Mouse (Mus musculus) midbrain, embryonic 14.5 days (tissue): ENCODE results near the gene 4931409K22Rik. TPM values are rescaled to one million over a fixed set of nuclear protein-coding genes. Genes with fewer than 3 reads are reported as not detected.
A peak's percentile ranks its signal among the peaks of the same experiment; 100 is the strongest.

Experiments
- ATAC-seq: fragments of 200-750 bp; cut with Nextera tagmentation; 2 replicates; pipeline ENCODE4 v1.8.0; 2017; ENCODE audit warnings: moderate number of reproducible peaks, moderate library complexity; ENCODE audit not compliant: low FRiP score, low TSS enrichment
- DNase-seq: peaks from one replicate; pipeline ENCODE4 v3.0.0-alpha.2; 2015
- H3K27ac ChIP-seq: fragments of 300-500 bp; sonication (generic); replicated peaks from 2 replicates; pipeline ENCODE4 v1.5.1; 2014; ENCODE audit warnings: mild to moderate bottlenecking, low read depth, low read length, moderate library complexity
- H3K27me3 ChIP-seq: fragments of 300-500 bp; sonication (generic); 2 replicates; pipeline ENCODE4 v1.6.1; 2014; ENCODE audit warnings: low read length, control low read depth, mixed read lengths; ENCODE audit not compliant: control insufficient read depth, insufficient read depth
- H3K36me3 ChIP-seq: fragments of 300-500 bp; sonication (generic); 2 replicates; pipeline ENCODE4 v1.6.1; 2014; ENCODE audit warnings: low read length, control low read depth; ENCODE audit not compliant: control insufficient read depth, insufficient read depth
- H3K4me1 ChIP-seq: fragments of 300-500 bp; sonication (generic); 2 replicates; pipeline ENCODE4 v1.6.1; 2014; ENCODE audit warnings: mild to moderate bottlenecking, antibody characterized with exemption, low read length, control low read depth; ENCODE audit not compliant: control insufficient read depth, insufficient read depth
- H3K4me2 ChIP-seq: fragments of 300-500 bp; sonication (generic); 2 replicates; pipeline ENCODE4 v1.6.1; 2014; ENCODE audit warnings: mild to moderate bottlenecking, low read length, moderate library complexity
- H3K4me3 ChIP-seq: fragments of 300-500 bp; sonication (generic); replicated peaks from 2 replicates; pipeline ENCODE4 v1.5.1; 2014; ENCODE audit warnings: low read depth, low read length
- H3K9ac ChIP-seq: fragments of 300-500 bp; sonication (generic); replicated peaks from 2 replicates; pipeline ENCODE4 v1.6.1; 2014; ENCODE audit warnings: mild to moderate bottlenecking, low read length, moderate library complexity
- H3K9me3 ChIP-seq: fragments of 300-500 bp; sonication (generic); 2 replicates; pipeline ENCODE4 v1.6.1; 2016; ENCODE audit warnings: low read length, control low read depth, mixed read lengths; ENCODE audit not compliant: control insufficient read depth
- WGBS: fragments of 180-500 bp; shearing (Covaris S2); extraction: QIAGEN DNeasy Blood & Tissue Kit; methylation state at CpG from one replicate; pipeline ENCODE4 v1.1.7; 2014; 5-methylcytosine and 5-hydroxymethylcytosine counted together
- polyA plus RNA-seq: library from polyadenylated mRNA; unstranded; fragments of >200 nt; fragmentation: Nextera tagmentation; extraction: Ambion mirVana; gene quantifications from 2 replicates; pipeline ENCODE4 v1.2.1, GENCODE M21; 2014

4931409K22Rik gene
- polyA plus RNA-seq = not detected in 2 replicates

- DNase-seq = no peak
- 79% methylated on average over 2 of the region's 2 CpGs for WGBS
- H3K4me1 ChIP-seq = no peaks in the 10 kb centered on the region
- H3K27ac ChIP-seq = no peak within 1 kb of the TSS
- H3K4me3 ChIP-seq = no peak within 1 kb of the TSS
- no peak within 1 kb of the TSS for H3K4me2 ChIP-seq
- H3K9me3 ChIP-seq = no peaks in the 10 kb centered on the region
- H3K36me3 ChIP-seq = no peaks in the 10 kb centered on the region
- no peaks in the 10 kb centered on the region for H3K27me3 ChIP-seq
- no peak within 1 kb of the TSS for H3K9ac ChIP-seq
- no peak for ATAC-seq
These were observed at the start of gene 4931409K22Rik for GRCm38 (mm10) chr5:24556709-24557108. TSS of gene 4931409K22Rik (minus strand) at chr5:24556809.

DNA sequence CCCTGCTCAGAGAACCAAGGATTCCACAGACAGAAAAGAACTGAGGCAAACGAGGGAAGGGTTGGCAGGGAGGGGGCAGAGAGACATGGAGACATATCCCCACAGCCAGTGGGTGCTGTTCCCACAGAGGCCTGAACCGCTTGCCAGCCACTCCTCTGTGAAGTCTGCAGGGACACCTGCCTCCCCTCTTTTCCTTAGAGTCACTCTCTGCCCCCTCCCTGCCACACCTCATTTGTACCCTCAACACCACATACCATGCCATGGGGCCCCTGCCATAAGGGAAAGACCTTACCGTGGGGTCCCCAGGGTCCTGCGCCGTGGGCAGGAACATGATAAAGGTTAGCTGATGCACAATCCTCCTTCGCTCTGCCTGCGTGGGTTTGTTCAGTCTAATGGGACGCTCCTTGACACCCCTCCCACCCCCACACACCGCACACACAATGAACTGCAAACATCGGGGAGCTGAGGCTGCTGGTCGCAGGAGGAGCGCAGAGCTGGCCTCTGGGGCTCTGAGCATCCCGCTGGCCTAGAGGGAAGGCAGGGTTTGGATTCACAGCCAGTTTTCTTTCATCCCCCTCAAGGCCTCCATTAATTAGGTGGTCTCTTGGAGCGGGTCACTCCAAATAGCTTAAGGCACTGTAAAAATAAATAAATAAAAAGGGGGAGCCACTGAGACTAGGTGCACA is 49.5 kb upstream of the 4931409K22Rik start:
- ATAC-seq (no peak), DNase-seq (peak; percentile 62)
- 8% methylated on average over 14 of the region's 14 CpGs for WGBS
- no peaks in the 10 kb centered on the region for H3K36me3 ChIP-seq
- peak overlapping the region; percentile 86 for H3K9ac ChIP-seq
- H3K4me1 ChIP-seq = peaks cover 51% of the 10 kb centered on the region
- peak overlapping the region; percentile 57 for H3K4me3 ChIP-seq
- peak overlapping the region; percentile 97 for H3K4me2 ChIP-seq
- H3K27ac ChIP-seq = peak overlapping the region; percentile 99
- no peaks in the 10 kb centered on the region for H3K27me3 ChIP-seq
- no peaks in the 10 kb centered on the region for H3K9me3 ChIP-seq

- Histone ChIP-seq H3K4me3 (peak overlapping the region; percentile 57), H3K36me3 (no peaks in the 10 kb centered on the region), H3K4me1 (peaks cover 58% of the 10 kb centered on the region), H3K27me3 (no peaks in the 10 kb centered on the region), H3K9me3 (no peaks in the 10 kb centered on the region), H3K9ac (peak overlapping the region; percentile 86), H3K4me2 (peak overlapping the region; percentile 97), H3K27ac (peak overlapping the region; percentile 99)
- DNase-seq = peak; percentile 74
- 8% methylated on average over 6 of the region's 6 CpGs for WGBS
- ATAC-seq = no peak
These were observed 48.8 kb upstream of the 4931409K22Rik start for GRCm38 (mm10) chr5:24605321-24605979.

- Histone ChIP-seq H3K27ac (peak overlapping the region; percentile 99), H3K4me2 (peak overlapping the region; percentile 97), H3K9ac (peak overlapping the region; percentile 86), H3K9me3 (no peaks in the 10 kb centered on the region), H3K36me3 (no peaks in the 10 kb centered on the region), H3K27me3 (no peaks in the 10 kb centered on the region), H3K4me3 (peak overlapping the region; percentile 57), H3K4me1 (peaks cover 63% of the 10 kb centered on the region)
- peak; percentile 93 for DNase-seq
- WGBS = 0% methylated on average over 46 of the region's 46 CpGs
- peak; percentile 74 for ATAC-seq
These were observed 48.1 kb upstream of the 4931409K22Rik start for GRCm38 (mm10) chr5:24604656-24605100.

DNA sequence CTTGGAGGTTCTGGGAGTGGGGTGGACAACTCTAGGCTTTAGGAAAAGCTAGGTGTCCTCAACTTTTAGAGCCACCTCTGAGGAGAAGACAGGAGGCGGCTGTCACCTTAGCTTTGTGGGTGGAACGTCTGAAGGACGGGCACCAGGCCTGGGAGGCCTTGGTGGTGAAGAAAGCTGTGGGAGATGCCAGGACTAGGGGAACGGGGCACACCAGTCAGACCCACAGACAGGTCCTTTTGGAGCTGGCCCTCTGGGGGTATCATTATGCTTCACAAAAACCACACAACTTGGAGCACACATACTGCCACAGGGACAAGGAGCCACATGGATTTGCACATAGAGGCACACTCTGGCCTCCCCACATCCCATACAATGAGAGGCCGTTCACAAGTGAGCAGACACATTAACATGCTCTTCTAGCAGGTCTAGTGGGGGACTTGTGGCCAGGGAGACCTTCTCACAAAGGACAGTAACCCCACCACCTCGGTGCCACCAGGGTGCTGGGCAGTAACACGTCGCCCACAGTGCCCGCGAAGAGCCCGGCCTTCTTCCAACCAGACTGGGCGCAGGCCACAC is 47.6 kb upstream of the 4931409K22Rik start:
- no peaks in the 10 kb centered on the region for H3K9me3 ChIP-seq
- peak overlapping the region; percentile 57 for H3K4me3 ChIP-seq
- DNase-seq (no peak), ATAC-seq (0 out of 2 replicates have a peak, but pooled peaks have one; percentile 0)
- peak overlapping the region; percentile 86 for H3K9ac ChIP-seq
- H3K36me3 ChIP-seq = no peaks in the 10 kb centered on the region
- peaks cover 68% of the 10 kb centered on the region for H3K4me1 ChIP-seq
- peak overlapping the region; percentile 97 for H3K4me2 ChIP-seq
- WGBS = 17% methylated on average over 12 of the region's 12 CpGs
- H3K27me3 ChIP-seq = no peaks in the 10 kb centered on the region
- H3K27ac ChIP-seq = peak overlapping the region; percentile 99

GRCm38 (mm10) chr5:24603431-24604010 is 46.9 kb upstream of the 4931409K22Rik start:
- Histone ChIP-seq H3K27me3 (no peaks in the 10 kb centered on the region), H3K9ac (peak overlapping the region; percentile 86; the same call in 1 of the 2 replicates), H3K4me3 (peak overlapping the region; percentile 61), H3K36me3 (no peaks in the 10 kb centered on the region), H3K27ac (peak overlapping the region; percentile 99), H3K4me1 (peaks cover 74% of the 10 kb centered on the region), H3K4me2 (peak overlapping the region; percentile 97), H3K9me3 (no peaks in the 10 kb centered on the region)
- no peak for ATAC-seq
- no peak for DNase-seq
- 59% methylated on average over 8 of the region's 8 CpGs for WGBS

- no peaks in the 10 kb centered on the region for H3K9me3 ChIP-seq
- H3K27ac ChIP-seq = peak overlapping the region; percentile 99
- no peaks in the 10 kb centered on the region for H3K36me3 ChIP-seq
- H3K4me1 ChIP-seq = peaks cover 81% of the 10 kb centered on the region
- DNase-seq (peak; percentile 85), ATAC-seq (peak; percentile 25; the same call in 1 of the 2 replicates)
- no peaks in the 10 kb centered on the region for H3K27me3 ChIP-seq
- WGBS = 2% methylated on average over 16 of the region's 16 CpGs
- H3K9ac ChIP-seq = peak overlapping the region; percentile 86
- H3K4me3 ChIP-seq = peak overlapping the region; percentile 61
- H3K4me2 ChIP-seq = peak overlapping the region; percentile 97
These were observed 46.2 kb upstream of the 4931409K22Rik start for GRCm38 (mm10) chr5:24602751-24603343.
